ENCODE assay signal across 13 mouse cellular contexts in the genomic region with DNA sequence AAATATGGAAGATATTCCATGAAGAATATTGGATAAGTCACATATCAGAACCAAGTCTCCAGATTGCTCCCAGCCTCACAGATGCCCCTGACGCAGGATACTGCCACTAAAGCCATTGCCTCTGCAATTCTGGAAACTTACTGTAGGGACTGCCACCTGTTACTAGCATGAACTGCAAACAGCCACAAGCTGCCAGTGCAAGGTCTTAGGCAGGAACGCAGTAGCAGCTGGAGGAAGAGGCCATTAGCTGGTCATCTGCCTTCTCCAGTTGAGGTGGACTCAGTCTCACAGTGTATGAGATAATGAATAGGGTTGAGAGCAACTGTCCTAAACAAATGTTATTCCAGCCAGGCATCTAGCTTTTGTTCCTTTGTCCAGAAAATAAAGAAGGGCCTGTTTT.
A peak's percentile ranks its signal among the peaks of the same experiment; 100 is the strongest.
DNase-seq lines count a peak whose midpoint lies in the region; ATAC-seq and TF ChIP-seq lines count a peak whose summit lies in the region.
"Had no signal": no experiment of that assay in that cellular context is flagged by ENCODE, and none has a peak within 500 bp of the region (broad histone marks: within the 10 kb centered on the region; RNA-seq: fewer than 3 reads in every experiment).

No protein-coding gene starts in this region.

- WGBS in kidney, embryonic 14.5 days, result 62% methylated on average over 2 of the region's 2 CpGs
- 69% methylated on average over 2 of the region's 2 CpGs for WGBS in neural tube, embryonic 11.5 days
- 73% methylated on average over 2 of the region's 2 CpGs for WGBS in neural tube, embryonic 15.5 days
- 72% methylated on average over 2 of the region's 2 CpGs for WGBS in forebrain, postnatal 0 days
- 84% methylated on average over 2 of the region's 2 CpGs for WGBS in midbrain, embryonic 15.5 days

- ATAC-seq in kidney, embryonic 14.5 days (ENCODE audit: low FRiP score, low TSS enrichment), result peak; percentile 29; the same call in 1 of the 2 replicates
- ATAC-seq in neural tube, embryonic 11.5 days (ENCODE audit: insufficient read depth, low FRiP score, low TSS enrichment), result no peak
- ATAC-seq in neural tube, embryonic 15.5 days (ENCODE audit: low FRiP score), result no peak
- no peak for ATAC-seq in forebrain, postnatal 0 days
- no peak for ATAC-seq in midbrain, embryonic 15.5 days (replicated peaks)
- ATAC-seq: intestine, postnatal 0 days had no signal

- DNase-seq in kidney, postnatal 25 days, result no peak
- DNase-seq in neural tube, embryonic 11.5 days (ENCODE audit: low spot score), result no peak
- no peak for DNase-seq in forebrain, postnatal 0 days
- no peak for DNase-seq in urinary bladder, adult 2 months (ENCODE audit: low spot score)
- DNase-seq in right cerebral cortex, adult 2 months (ENCODE audit: low spot score in 2 of 2), result no peak
- DNase-seq: adrenal gland, postnatal 36 days; cerebellum, adult 11-12 months; gastrocnemius, postnatal 36 days had no signal

- H3K4me2 ChIP-seq in kidney, embryonic 14.5 days (replicated peaks; ENCODE audit: low read depth, low read length), result no peak overlapping the region
- H3K4me2 ChIP-seq in neural tube, embryonic 11.5 days (ENCODE audit: low read depth), result no peak overlapping the region
- H3K4me2 ChIP-seq in neural tube, embryonic 15.5 days, result no peak overlapping the region
- H3K4me2 ChIP-seq in forebrain, postnatal 0 days (ENCODE audit: low read depth), result no peak overlapping the region
- no peak overlapping the region for H3K4me2 ChIP-seq in midbrain, embryonic 15.5 days
- H3K4me2 ChIP-seq: limb, embryonic 12.5 days had no signal

- no peak overlapping the region; the same call in 1 of the 2 replicates for H3K27ac ChIP-seq in kidney, embryonic 14.5 days (ENCODE audit: low read depth, low read length)
- H3K27ac ChIP-seq in neural tube, embryonic 11.5 days (ENCODE audit: low read depth, low read length), result peak overlapping the region; percentile 60; the same call in 1 of the 2 replicates
- no peak overlapping the region for H3K27ac ChIP-seq in neural tube, embryonic 15.5 days (replicated peaks)
- 0 out of 2 replicates have a peak overlapping the region, but pooled peaks have one; percentile 17 for H3K27ac ChIP-seq in forebrain, postnatal 0 days (ENCODE audit: low read depth, low read length)
- H3K27ac ChIP-seq in midbrain, embryonic 15.5 days, result 0 out of 2 replicates have a peak overlapping the region, but pooled peaks have one; percentile 58

- TF ChIP-seq CTCF in forebrain, postnatal 0 days (IDR thresholded peaks at IDR 0.05; ENCODE audit: low read depth), result no peak

- 0 out of 2 replicates have a peak, but pooled peaks cover 11% of the 10 kb centered on the region for H3K4me1 ChIP-seq in kidney, embryonic 14.5 days (ENCODE audit: control insufficient read depth, insufficient read depth, low read length)
- 0 out of 2 replicates have a peak, but pooled peaks cover 7% of the 10 kb centered on the region for H3K4me1 ChIP-seq in neural tube, embryonic 11.5 days (ENCODE audit: control insufficient read depth, insufficient read depth, low read length)
- no peaks in the 10 kb centered on the region for H3K4me1 ChIP-seq in neural tube, embryonic 15.5 days
- no peaks in the 10 kb centered on the region; the same call in 1 of the 2 replicates for H3K4me1 ChIP-seq in forebrain, postnatal 0 days (ENCODE audit: insufficient read depth)
- peaks cover 10% of the 10 kb centered on the region; the same call in 1 of the 2 replicates for H3K4me1 ChIP-seq in midbrain, embryonic 15.5 days

- no peaks in the 10 kb centered on the region for H3K9me3 ChIP-seq in kidney, embryonic 14.5 days (ENCODE audit: control insufficient read depth, low read length)
- H3K9me3 ChIP-seq in neural tube, embryonic 11.5 days (ENCODE audit: control insufficient read depth, low read length), result no peaks in the 10 kb centered on the region
- no peaks in the 10 kb centered on the region for H3K9me3 ChIP-seq in neural tube, embryonic 15.5 days (replicated peaks)
- H3K9me3 ChIP-seq in forebrain, postnatal 0 days (ENCODE audit: low read length), result no peaks in the 10 kb centered on the region
- H3K9me3 ChIP-seq in midbrain, embryonic 15.5 days, result no peaks in the 10 kb centered on the region
- H3K9me3 ChIP-seq: limb, embryonic 12.5 days had no signal

- H3K4me3 ChIP-seq in kidney, embryonic 14.5 days (ENCODE audit: low read length), result no peak overlapping the region
- H3K4me3 ChIP-seq in neural tube, embryonic 11.5 days (ENCODE audit: low read depth, low read length), result no peak overlapping the region
- no peak overlapping the region for H3K4me3 ChIP-seq in neural tube, embryonic 15.5 days (replicated peaks)
- H3K4me3 ChIP-seq in forebrain, postnatal 0 days (ENCODE audit: low read depth, low read length), result no peak overlapping the region
- H3K4me3 ChIP-seq in midbrain, embryonic 15.5 days, result no peak overlapping the region
- H3K4me3 ChIP-seq: limb, embryonic 12.5 days had no signal

- H3K27me3 ChIP-seq in kidney, embryonic 14.5 days (ENCODE audit: control insufficient read depth, insufficient read depth, low read length), result no peaks in the 10 kb centered on the region
- H3K27me3 ChIP-seq in neural tube, embryonic 11.5 days (ENCODE audit: control insufficient read depth, insufficient read depth, low read length), result no peaks in the 10 kb centered on the region
- H3K27me3 ChIP-seq in neural tube, embryonic 15.5 days (replicated peaks), result peaks cover 5% of the 10 kb centered on the region; the same call in 1 of the 2 replicates
- no peaks in the 10 kb centered on the region for H3K27me3 ChIP-seq in forebrain, postnatal 0 days (ENCODE audit: insufficient read depth, low read length)
- H3K27me3 ChIP-seq in midbrain, embryonic 15.5 days (replicated peaks), result 0 out of 2 replicates have a peak, but pooled peaks cover 10% of the 10 kb centered on the region

- no peaks in the 10 kb centered on the region for H3K36me3 ChIP-seq in kidney, embryonic 14.5 days (ENCODE audit: control insufficient read depth, insufficient read depth, low read length)
- no peaks in the 10 kb centered on the region for H3K36me3 ChIP-seq in neural tube, embryonic 11.5 days (ENCODE audit: control insufficient read depth, insufficient read depth, low read length)
- H3K36me3 ChIP-seq in neural tube, embryonic 15.5 days, result no peaks in the 10 kb centered on the region
- H3K36me3 ChIP-seq in forebrain, postnatal 0 days (ENCODE audit: insufficient read depth), result no peaks in the 10 kb centered on the region
- no peaks in the 10 kb centered on the region for H3K36me3 ChIP-seq in midbrain, embryonic 15.5 days (replicated peaks)
- H3K36me3 ChIP-seq: limb, embryonic 12.5 days had no signal

- H3K9ac ChIP-seq in kidney, embryonic 14.5 days (ENCODE audit: low read depth, low read length), result no peak overlapping the region
- H3K9ac ChIP-seq in neural tube, embryonic 11.5 days (ENCODE audit: low read length), result no peak overlapping the region
- no peak overlapping the region for H3K9ac ChIP-seq in neural tube, embryonic 15.5 days (replicated peaks)
- no peak overlapping the region for H3K9ac ChIP-seq in forebrain, postnatal 0 days
- no peak overlapping the region for H3K9ac ChIP-seq in midbrain, embryonic 15.5 days
- H3K9ac ChIP-seq: limb, embryonic 12.5 days had no signal

Comparison
In these comparisons a context has a peak if more than half of its experiments do, and no peak if none do; other contexts are left out.
1. H3K27ac ChIP-seq: peak in neural tube, embryonic 11.5 days (single experiment), forebrain, postnatal 0 days (single experiment) and midbrain, embryonic 15.5 days (single experiment); none in kidney, embryonic 14.5 days (single experiment) and neural tube, embryonic 15.5 days (single experiment).